Mouse (Mus musculus) forelimb bud, embryonic 11.5 days (tissue): Measurements from ENCODE around the gene Gga1.
A peak's percentile ranks its signal among the peaks of the same experiment; 100 is the strongest.

Experiments used
- DNase-seq: peaks from one replicate; pipeline ENCODE4 v3.0.0-alpha.2; 2012; ENCODE audit warnings: low read depth, low spot score

The Gga1 gene

DNA sequence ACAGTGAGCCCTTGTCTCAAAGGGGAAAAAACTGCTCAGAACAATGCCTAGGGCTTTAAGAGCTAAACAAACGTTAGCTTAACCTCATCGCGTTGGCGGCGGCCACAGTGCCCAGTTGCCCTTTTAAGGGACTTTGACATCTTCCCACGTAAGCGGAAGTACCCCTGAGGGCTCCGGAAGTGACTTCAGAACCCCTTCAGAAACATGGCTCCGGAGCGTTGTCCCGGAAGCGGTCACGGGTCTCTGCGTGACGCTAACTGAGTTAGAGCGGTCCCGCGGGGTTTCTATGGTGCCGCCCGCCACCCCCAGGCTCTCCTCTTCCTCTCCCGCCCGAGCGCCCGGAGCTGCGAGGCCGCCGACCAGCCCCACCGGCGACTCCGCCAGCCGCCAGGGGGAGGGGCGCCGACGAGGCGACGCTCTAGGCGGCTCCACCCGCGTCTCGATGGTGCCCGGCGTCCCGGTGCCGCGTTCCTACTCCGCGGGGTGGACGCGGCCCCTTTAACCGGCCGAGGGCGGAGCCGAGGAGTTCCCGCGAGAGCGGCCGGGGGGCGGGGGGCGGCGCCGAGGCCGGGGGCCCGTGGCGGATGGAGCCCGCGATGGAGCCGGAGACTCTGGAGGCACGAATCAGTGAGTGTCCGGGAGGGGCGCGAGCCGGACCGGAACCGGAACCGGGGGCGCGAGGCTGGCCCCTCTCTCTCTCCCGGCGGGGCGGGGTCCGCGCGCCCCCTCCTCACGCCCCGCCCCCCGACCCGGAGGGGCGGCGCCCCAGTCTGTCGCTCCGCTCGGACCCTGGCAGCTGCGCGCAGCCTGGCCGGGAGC is at the start of gene Gga1:
Gene Gga1 (plus strand): TSS at position 200 of the 819 bp plus-strand sequence.
- DNase-seq: peak; percentile 98

DNA sequence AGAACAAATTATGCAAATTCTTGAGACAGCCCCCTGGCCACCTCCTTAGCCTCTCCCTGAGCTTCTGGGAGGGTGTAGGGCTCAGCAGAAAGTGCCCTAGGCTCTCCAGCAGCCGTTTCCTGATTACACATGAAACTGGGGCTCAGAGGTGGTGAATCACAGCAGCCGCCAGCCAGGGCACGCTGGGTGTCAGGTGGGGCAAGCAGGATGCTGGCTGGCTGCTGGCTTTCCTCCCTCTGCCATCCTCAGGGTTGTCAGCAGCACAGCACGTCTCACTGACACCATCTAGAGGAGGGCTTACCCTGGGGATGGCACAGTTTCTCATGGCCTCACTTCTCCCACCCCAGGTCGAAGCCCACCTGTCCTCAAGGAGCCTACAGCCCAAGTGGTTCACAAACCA is 48.7 kb upstream of the Gga1 start:
- DNase-seq: no peak

DNA sequence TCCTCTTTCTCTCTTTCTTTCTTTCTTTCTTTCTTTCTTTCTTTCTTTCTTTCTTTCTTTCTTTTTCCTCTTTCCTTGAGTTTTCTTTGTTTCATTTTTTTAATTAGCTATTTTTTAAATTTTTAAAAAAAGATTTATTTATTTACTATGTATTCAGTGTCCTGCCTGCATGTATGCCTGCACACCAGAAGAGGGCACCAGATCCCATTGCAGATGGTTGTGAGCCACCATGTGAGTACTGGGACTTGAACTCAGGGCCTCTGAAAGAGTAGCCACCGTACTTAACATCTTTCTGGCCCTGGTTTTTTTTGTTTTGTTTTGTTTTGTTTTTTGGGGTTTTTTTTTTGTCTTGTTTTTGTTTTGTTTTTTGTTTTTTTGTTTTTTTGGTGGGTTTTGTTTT is 47.4 kb upstream of the Gga1 start:
- DNase-seq: no peak

DNA sequence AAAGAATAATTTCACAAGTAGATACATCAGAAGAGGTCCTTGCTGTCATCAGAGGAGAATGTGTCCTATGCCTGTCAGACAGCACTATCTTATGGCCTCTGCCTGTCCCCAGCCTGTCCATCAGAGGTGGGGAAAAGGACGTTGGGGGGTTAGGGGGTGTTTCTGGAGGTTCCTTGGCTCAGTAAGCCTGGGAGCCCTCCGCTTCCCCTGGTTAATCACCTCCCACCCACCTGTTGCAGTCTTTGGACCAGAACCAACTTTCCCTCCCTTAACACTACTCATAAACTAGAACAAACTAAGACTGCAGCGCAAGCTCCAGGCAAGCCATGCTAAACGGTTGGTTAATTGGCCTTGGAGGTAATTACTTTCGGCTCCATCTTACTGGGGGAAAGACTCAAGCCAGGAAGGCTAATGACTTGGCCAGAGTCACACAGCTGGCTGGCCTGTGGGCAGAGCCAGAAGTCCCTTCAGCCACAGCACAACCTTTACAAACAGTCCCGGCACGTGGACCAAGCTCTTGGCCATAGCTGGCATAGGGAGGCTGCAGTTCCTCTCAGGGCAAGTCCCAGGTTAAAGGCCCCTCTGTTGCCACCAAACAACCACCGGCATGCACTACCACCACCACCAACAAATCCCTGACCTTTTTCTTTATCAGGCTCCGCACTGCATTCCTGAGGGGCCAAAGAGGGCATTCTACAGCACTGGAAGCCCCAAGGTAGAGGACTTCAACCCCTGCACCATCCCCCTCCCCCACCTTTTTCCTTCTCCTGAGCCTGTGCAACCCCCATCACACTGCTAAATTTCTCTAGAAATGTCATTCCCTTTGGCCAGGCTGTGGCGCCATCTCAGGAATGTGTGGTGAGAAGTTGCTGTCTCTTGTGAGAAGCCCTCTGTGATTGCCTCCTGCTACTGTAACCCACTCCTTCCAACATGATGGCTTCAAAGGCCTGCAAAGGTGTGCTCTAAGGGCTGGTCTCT is 46.0 kb upstream of the Gga1 start:
- no peak for DNase-seq

DNA sequence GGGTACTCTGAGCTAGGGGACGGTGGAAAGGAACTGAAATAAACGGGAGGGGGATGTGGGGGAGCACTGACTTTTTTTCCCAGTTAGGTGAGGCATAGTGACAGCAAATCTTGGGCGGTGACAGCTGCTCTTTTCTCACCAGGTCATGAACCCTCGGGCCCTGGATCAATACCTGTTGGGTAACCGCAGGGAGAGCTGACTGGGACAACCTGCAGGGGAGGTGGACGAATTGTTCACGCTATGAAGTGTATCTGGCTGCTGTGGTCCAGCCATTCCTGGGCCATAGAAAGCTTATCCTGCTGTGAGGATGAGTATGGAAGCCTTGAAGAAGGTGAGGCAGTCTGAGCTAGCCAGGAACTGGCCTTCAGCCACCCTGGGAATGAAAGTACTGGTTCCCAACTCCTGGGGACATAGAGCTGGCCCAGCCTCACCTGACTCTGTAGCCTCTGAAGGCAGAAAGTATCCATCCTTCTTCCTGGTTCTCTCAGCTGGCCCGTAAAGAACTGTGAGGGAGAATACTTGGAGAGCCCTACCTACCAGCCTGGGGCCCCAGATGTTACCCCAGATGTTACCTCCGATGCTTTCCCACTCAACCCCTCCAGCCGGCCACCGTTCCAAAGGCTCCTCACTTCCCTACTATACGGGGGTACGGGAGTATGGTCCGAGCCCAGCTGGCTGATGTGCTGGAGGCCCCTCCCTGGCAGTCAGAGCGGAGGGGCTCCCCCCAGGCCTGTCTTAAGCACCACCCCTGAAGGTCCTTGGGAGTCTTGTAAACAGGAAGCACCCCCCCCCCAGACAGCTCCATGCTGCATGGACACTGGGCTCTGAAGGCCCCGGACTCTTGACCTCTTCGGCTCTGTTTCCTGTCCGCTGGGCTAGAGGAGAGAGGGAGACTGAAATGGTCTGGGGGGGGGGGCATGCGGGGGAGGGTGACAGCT is 45.0 kb upstream of the Gga1 start:
- DNase-seq: no peak

DNA sequence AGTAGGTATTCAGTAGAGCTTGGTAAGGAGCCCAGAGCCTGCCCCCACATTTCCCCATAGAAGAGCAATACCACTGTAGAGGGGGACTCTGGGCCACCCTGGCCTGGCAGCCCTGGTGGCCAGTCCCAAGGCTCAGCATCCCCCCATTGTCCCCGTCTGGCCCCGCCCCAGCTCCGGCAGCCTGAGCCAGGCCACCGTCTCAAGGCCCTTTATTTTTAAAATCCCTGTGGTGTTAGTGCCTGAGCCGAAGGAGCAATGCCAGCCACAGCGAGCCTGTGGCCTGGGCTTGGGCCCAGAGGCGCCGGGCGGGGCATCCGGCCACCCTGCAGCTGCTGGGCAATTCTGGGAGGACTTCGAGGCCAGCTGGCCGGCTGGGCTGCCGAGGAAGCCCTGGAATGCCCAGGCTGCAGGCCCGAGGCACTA is 44.3 kb upstream of the Gga1 start:
- DNase-seq: peak; percentile 57

DNA sequence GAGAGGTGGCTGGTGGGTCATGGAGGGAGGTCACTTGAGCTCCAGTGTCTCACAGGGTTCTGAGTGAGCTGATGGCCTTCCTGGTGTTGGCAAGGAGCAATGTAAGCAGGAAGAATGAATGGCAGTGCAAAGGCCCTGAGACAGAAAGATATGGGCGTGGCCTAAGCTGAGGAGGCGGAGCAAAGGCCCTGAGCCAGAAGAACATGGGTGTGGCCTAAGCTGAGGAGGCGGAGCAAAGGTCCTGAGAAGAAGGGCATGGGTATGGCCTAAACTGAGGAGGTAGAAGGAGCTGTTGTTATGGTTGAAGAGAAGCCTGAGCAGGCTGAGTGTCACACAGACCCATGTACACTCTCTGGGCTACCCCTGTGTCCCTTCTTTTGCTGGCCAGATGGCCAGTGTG is 43.4 kb upstream of the Gga1 start:
- no peak for DNase-seq

DNA sequence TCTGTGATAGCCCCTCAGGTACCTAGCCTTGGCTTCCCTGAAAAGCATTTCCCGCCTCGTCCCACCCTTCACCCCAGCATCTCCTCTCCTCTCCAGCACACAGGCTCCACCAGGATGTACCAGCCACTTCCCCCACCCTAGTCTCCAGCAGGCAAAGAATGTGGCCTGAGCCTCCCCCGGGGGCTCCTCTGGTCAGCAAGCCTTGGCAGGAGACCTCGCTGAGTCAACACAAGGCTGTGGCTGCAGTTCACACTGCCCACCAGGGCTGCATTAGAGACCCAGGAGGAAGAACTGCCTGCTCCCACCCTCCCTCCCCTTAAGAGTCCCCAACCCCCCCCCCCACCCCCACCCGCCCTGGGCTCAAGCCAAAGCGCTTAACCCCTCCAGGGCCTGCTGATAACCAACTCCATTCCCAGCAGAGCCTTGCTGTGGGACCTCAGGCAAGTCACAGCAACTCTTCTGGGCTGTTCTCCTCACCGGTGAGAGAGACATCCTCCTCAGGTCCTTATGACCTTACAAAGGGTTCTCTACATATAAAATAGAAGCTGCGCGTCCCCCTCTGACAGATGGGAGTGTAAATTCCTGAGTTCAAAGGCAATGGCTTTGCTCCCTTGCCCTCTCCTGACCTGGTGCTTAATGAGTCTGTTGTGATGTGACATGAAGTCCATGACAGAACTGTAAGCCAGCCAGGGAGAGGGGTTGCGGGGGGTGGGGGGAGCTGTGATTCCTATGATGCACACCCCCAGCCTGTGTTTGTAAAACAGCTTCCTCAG is 42.6 kb upstream of the Gga1 start:
- no peak for DNase-seq

DNA sequence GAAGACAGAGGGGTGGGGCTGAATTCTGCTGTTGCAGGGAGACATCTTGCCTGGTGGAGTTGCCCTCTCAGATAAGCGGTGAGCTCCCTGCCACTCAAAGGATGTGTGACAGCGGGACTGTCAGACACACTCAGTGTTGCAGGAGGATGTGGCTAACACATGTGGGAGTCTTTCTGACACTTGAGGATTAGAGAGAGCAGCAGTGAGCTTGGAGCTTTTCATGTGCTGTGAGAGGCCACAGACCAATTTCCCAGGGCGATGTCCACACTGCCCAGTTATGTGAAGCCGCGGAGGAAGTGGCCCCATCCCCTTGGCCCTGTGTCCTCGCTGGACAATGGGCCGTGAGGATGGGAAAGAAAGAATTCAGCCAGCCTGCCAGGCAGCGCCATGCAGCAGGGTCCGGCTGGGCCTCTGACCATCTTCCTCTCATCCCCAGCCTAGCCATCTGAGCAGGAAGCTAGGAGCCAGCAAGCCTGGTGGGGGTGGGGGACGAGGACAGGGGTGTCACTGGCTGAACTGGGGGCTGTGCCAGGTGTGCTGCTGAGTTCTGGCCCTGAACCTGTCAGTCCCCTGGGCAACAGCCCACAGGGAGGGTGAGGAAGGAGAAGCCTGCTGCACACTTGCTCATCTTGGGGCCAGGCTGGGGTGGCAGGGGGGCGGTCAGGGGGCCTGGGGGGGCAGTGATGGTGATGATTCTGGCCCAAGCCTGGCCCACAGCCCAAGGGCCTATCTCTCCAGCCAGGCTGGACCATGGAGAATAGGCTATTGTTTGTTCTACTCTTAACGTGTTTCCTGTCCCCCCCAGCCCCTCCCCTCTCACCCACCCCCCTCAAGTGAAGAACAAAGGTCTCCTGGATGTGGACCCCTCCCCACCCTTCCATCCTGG is 41.5 kb upstream of the Gga1 start:
- DNase-seq: no peak

DNA sequence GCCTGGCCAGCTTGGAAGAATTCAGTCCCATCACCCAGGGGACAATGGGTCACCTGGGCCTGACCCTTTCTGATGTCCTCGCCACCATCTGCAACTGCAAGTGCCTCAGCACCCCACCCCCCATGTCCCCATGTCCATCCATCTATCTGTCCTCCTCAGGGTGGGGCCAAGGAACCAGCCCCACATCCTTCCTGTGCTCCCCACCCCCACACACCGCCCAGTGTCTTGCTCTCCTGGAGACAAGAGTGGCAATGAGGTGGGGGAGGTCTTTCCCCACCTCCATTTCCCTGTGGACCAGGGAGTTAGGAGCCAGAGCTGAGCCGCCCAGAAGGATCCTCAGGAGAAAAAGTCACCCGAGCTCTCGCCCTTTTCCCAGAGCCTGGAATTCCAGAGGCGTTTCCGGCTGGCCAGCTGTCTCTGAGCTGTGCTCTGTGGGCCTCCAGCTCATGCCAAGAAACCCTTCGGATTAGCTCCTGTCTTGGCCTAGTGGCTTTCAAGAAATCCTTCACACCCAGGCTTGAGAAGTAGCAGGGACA is 40.8 kb upstream of the Gga1 start:
- DNase-seq: no peak

DNA sequence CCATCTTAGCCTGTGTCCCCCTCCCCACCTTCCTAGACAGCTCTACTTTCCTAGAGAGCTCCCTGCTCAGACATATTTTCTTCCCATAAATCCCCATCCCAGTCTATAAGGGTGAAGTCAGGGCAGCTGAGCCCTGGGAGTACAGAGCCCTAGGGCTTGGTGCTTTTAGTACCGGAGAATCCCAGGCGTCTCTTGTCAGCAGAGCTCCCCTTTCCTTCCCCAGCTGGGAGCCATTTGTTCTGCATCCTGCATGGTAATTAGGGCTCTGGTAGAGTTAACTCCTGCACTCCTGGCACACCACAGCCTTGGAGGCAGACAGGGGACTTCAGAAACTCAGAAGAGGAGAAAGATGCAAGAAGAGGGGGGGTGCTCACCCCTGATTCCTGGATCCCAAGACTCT is 37.2 kb upstream of the Gga1 start:
- DNase-seq: peak; percentile 77

DNA sequence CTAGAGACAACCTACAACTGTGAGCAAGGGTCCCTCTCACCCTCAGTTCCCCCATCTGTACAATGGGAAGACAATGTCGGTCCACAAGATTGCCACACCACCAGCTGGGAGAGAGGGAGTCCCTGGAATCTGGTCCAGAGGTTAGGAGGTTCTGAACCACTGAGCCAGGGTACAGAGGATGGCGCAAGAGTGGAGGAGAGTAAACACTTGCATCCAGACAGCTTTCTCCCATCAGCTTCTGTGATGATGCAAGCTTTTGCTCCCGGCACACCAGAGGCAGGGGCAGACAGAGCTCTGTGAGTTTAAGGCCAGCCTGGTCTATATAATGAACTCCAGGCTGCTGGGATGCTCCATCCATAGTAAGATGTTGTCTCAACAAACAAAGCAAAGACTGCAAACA is 36.7 kb upstream of the Gga1 start:
- DNase-seq: no peak

DNA sequence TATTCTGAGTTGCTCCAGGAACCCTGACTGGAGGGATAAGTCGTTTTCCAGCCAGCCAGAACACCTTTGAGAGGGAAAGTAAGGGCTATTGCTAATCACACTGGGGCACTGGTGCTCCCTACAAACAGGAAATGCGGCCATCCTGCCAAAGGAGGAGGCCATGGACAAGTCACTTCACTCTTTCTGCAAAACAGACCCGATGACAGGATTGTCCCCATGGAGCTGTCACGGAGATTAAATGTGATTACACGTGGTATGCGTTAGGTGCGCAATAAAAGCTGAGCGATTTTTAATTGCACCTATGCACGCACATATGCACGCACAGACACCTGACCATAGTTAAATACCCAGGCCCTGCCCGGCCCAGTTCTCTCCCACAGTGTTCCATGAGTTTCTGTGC is 36.2 kb upstream of the Gga1 start:
- no peak for DNase-seq

DNA sequence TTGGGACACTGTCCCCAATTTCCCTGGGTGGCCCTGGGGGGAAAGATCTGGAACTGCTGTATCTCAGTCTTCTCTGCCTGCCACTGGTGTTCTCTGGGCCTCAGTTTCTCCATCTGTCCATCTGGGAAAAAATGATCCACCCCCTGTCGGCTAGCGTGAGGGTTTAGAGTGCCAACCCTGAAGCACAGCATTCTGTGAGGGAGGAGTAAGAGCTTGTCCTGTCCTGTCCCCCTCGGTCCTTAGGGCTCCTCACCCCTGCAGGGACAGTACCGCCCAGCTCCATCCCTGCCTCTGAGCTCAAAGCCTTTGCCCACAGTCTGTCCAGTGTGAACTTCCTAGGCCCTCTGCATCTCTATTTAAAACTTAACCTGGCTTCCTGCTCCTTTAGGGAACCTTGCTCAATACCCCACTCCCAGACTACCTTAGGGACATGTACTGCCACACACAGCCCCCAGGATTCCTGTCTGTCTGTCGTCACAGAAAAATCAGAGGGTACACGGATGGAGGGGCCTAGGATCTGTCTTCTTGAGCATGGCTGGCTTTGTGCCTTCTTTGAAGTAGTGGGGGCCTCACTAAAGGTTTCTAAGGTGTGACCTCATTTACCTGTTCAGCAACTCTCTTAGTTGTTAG is 35.7 kb upstream of the Gga1 start:
- no peak for DNase-seq

DNA sequence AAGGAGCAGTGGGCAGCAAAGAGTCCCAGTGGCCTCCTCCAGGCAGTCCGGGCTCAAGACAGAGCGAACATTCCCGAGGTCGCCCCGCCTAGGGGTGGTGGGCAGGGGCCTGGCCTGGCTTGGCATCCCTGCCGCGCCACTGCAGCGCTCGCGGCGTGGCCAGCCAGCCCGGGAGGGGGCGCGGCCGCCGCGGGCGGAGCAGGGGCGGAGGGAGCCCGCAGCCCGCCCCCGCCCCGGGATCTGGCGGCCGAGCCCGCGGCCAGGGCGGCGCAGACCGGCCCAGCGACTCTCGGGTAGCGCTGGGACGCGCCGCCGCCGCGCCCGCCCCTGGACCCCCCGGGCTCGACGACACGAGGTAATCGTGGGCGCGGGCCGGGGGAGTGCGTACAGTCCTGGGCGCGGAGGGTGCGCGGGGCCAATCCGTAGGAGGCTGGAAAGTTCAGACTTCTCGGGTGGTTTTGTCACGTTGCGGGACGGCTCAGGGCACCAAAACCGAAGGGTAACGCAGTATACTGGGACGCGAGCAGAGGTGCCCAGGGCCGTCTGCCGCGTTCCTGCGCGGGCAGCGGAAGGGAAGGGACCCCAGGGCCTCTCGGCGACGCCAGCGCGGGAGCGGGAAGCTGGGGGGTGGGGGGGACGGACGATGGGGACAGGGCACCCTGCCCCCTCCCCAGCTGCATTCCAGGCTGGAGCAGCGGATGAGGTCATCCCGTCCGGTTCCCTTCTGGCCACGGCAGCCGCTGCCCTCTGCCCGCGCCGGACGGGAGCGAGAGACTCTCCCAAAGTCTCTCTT is 34.4 kb upstream of the Gga1 start, which contains the start of gene Cdc42ep1:
Gene Cdc42ep1 (plus strand): TSS at position 254 of the 793 bp plus-strand sequence.
- no peak for DNase-seq

DNA sequence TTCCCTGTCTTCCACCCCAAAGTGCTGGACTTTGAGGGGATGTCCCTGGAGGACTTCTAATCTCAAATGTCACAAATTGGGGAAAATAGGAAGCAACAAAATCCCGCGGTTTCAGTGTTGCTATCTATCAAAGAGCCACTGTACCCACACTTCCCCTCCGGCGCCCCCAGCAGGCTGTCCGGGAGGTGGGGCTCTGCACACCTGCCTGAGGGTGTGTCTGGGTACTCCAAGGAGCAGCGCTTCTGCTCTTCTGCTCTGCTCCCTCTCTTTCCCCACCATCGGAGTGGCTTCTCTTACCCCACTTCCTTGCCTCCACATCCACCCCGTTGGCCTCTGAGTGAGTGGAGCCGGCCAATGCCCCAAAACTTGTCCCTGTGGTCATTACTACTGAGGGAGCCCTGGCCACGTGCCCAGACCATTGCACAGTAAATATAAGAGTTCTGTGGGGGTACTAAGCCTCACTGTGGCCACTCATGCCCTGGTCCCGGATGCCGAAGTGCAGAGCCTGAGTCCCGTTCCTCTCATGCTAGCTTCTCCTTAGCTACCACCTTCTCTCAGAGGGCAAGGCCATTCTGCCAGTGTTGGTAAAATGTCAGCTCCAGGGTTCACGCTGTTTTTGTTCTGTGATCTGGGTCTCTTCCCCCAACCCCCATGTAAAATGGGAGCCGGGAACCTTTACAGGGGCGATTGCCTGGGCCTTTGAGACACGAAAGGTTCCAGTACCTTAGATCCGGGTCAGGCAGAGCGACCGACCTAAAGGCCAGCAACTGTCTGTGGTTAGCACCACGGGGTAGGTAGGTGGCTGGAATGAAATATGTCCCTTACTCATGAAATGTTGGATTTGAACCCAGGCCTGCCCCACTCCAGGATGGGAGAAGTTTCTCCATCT is 33.2 kb upstream of the Gga1 start:
- no peak for DNase-seq

DNA sequence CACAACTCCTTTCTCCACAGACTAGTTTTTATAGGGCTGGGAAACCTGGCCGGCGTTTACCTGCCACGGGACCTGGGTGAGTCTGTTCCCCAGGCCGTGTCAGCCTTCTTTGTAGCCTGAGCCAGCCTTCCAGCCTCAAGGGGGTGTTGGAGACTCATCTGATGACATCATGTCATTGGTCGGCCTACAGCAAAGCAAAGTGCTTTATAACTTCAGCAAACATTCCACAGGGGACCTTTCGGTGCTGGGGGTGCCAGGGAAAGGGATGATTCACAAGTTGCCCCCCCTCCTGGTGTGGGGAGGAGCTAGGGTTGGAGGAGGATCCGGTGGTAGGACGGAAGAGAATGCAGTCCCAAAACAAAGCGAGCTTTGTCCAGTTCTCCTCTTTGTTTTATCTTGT is 32.2 kb upstream of the Gga1 start:
- no peak for DNase-seq
